Mouse (Mus musculus) forebrain, embryonic 14.5 days (tissue): ENCODE data around the gene Clptm1l. TPM values are rescaled to one million over a fixed set of nuclear protein-coding genes. Genes with fewer than 3 reads are reported as not detected.

Experiments
- ATAC-seq: fragments of 200-750 bp; cut with Nextera tagmentation; 2 replicates; pipeline ENCODE4 v1.8.0; 2017; ENCODE audit warnings: mild to moderate bottlenecking, moderate library complexity
- DNase-seq: peaks from one replicate; pipeline ENCODE4 v3.0.0-alpha.2; 2015; ENCODE audit warnings: low spot score
- H3K27ac ChIP-seq: fragments of 300-500 bp; sonication (generic); 2 replicates; pipeline ENCODE4 v1.5.1; 2014; ENCODE audit warnings: low read depth, mild to moderate bottlenecking, control low read depth, low read length, moderate library complexity
- H3K27me3 ChIP-seq: fragments of 300-500 bp; sonication (generic); replicated peaks from 2 replicates; pipeline ENCODE4 v1.6.1; 2014; ENCODE audit warnings: low read length, control low read depth, mixed read lengths; ENCODE audit not compliant: control insufficient read depth, insufficient read depth
- H3K36me3 ChIP-seq: fragments of 300-500 bp; sonication (generic); 2 replicates; pipeline ENCODE4 v1.6.1; 2014; ENCODE audit warnings: low read length, control low read depth; ENCODE audit not compliant: control insufficient read depth, insufficient read depth
- H3K4me1 ChIP-seq: fragments of 300-500 bp; sonication (generic); 2 replicates; pipeline ENCODE4 v1.6.1; 2014; ENCODE audit warnings: antibody characterized with exemption, low read length, control low read depth; ENCODE audit not compliant: control insufficient read depth, insufficient read depth
- H3K4me2 ChIP-seq: fragments of 300-500 bp; sonication (generic); 2 replicates; pipeline ENCODE4 v1.6.1; 2014; ENCODE audit warnings: mild to moderate bottlenecking, control low read depth, low read length
- H3K4me3 ChIP-seq: fragments of 300-500 bp; sonication (generic); 2 replicates; pipeline ENCODE4 v1.5.1; 2014; ENCODE audit warnings: low read depth, low read length, control low read depth
- H3K9ac ChIP-seq: fragments of 300-500 bp; sonication (generic); 2 replicates; pipeline ENCODE4 v1.6.1; 2014; ENCODE audit warnings: mild to moderate bottlenecking, low read length, control low read depth, moderate library complexity
- H3K9me3 ChIP-seq: fragments of 300-500 bp; sonication (generic); replicated peaks from 2 replicates; pipeline ENCODE4 v1.6.1; 2016; ENCODE audit warnings: low read length, control low read depth, mixed read lengths; ENCODE audit not compliant: control insufficient read depth
- WGBS: fragments of 180-500 bp; shearing (Covaris S2); extraction: QIAGEN DNeasy Blood & Tissue Kit; methylation state at CpG from one replicate; pipeline ENCODE4 v1.1.7; 2014; 5-methylcytosine and 5-hydroxymethylcytosine counted together
- polyA plus RNA-seq: library from polyadenylated mRNA; unstranded; fragments of >200 nt; fragmentation: Nextera tagmentation; extraction: Ambion mirVana; gene quantifications from 2 replicates; pipeline ENCODE4 v1.2.1, GENCODE M21; 2014

Gene Clptm1l
- polyA plus RNA-seq = 119 and 126 TPM in 2 replicates

- peak; percentile 99 for ATAC-seq
- under 1% methylated on average over 52 of the region's 53 CpGs for whole genome bisulfite sequencing
These were observed at the start of gene Clptm1l for GRCm38 (mm10) chr13:73603522-73604155. Gene Clptm1l, plus strand, starts transcription at chr13:73604006.

GRCm38 (mm10) chr13:73564201-73564600 is 39.6 kb upstream of the Clptm1l start:
- H3K4me2 ChIP-seq = no peak overlapping the region
- no peak for ATAC-seq

More at GRCm38 (mm10) chr13:73603522-73604155, at the start of gene Clptm1l:
- H3K27me3 ChIP-seq = no peaks in the 10 kb centered on the region
- peak within 1 kb of the TSS; percentile 95 for H3K4me2 ChIP-seq
- no peaks in the 10 kb centered on the region for H3K9me3 ChIP-seq
- H3K4me1 ChIP-seq = peaks cover 13% of the 10 kb centered on the region
- H3K9ac ChIP-seq = peak within 1 kb of the TSS; percentile 87
- peak within 1 kb of the TSS; percentile 63 for H3K4me3 ChIP-seq
- H3K36me3 ChIP-seq = peaks cover 30% of the 10 kb centered on the region
- peak within 1 kb of the TSS; percentile 66; the same call in 1 of the 2 replicates for H3K27ac ChIP-seq
- DNase-seq = peak; percentile 97

GRCm38 (mm10) chr13:73575051-73575450 is 28.8 kb upstream of the Clptm1l start:
- Histone ChIP-seq H3K9ac (no peak overlapping the region), H3K9me3 (no peaks in the 10 kb centered on the region), H3K36me3 (no peaks in the 10 kb centered on the region), H3K4me3 (no peak overlapping the region), H3K27ac (no peak overlapping the region), H3K4me1 (no peaks in the 10 kb centered on the region), H3K27me3 (no peaks in the 10 kb centered on the region), H3K4me2 (no peak overlapping the region)
- ATAC-seq (no peak), DNase-seq (no peak)

More at GRCm38 (mm10) chr13:73564201-73564600, 39.6 kb upstream of the Clptm1l start:
- H3K4me3 ChIP-seq = no peak overlapping the region
- H3K4me1 ChIP-seq = no peaks in the 10 kb centered on the region
- H3K27ac ChIP-seq = no peak overlapping the region
- no peaks in the 10 kb centered on the region for H3K27me3 ChIP-seq
- H3K36me3 ChIP-seq = no peaks in the 10 kb centered on the region
- no peaks in the 10 kb centered on the region for H3K9me3 ChIP-seq
- DNase-seq = no peak
- no peak overlapping the region for H3K9ac ChIP-seq
- 88% methylated on average over 5 of the region's 5 CpGs for WGBS

GRCm38 (mm10) chr13:73577277-73577676 is 26.5 kb upstream of the Clptm1l start:
- Histone ChIP-seq H3K36me3 (no peaks in the 10 kb centered on the region), H3K27me3 (no peaks in the 10 kb centered on the region), H3K27ac (no peak overlapping the region), H3K9me3 (no peaks in the 10 kb centered on the region), H3K4me1 (no peaks in the 10 kb centered on the region), H3K9ac (no peak overlapping the region), H3K4me3 (no peak overlapping the region), H3K4me2 (no peak overlapping the region)
- DNase-seq (no peak), ATAC-seq (no peak)
- 69% methylated on average over 2 of the region's 2 CpGs for WGBS

GRCm38 (mm10) chr13:73591488-73591887 is 12.3 kb upstream of the Clptm1l start:
- Histone ChIP-seq H3K4me2 (no peak overlapping the region), H3K9ac (no peak overlapping the region), H3K27me3 (0 out of 2 replicates have a peak, but pooled peaks cover 3% of the 10 kb centered on the region), H3K9me3 (no peaks in the 10 kb centered on the region), H3K4me1 (no peaks in the 10 kb centered on the region), H3K36me3 (no peaks in the 10 kb centered on the region), H3K27ac (no peak overlapping the region), H3K4me3 (no peak overlapping the region)
- ATAC-seq = no peak
- 87% methylated on average over 3 of the region's 3 CpGs for WGBS
- DNase-seq = no peak

GRCm38 (mm10) chr13:73592546-73592945 is 11.3 kb upstream of the Clptm1l start:
- Histone ChIP-seq H3K9me3 (no peaks in the 10 kb centered on the region), H3K4me3 (no peak overlapping the region), H3K36me3 (no peaks in the 10 kb centered on the region), H3K4me1 (no peaks in the 10 kb centered on the region), H3K27me3 (0 out of 2 replicates have a peak, but pooled peaks cover 3% of the 10 kb centered on the region), H3K27ac (no peak overlapping the region), H3K9ac (no peak overlapping the region), H3K4me2 (no peak overlapping the region)
- no peak for ATAC-seq
- WGBS = 57% methylated on average over 2 of the region's 2 CpGs
- DNase-seq = no peak

GRCm38 (mm10) chr13:73596276-73596675 is 7.5 kb upstream of the Clptm1l start:
- Histone ChIP-seq H3K27ac (no peak overlapping the region), H3K4me1 (no peaks in the 10 kb centered on the region), H3K36me3 (no peaks in the 10 kb centered on the region), H3K4me2 (no peak overlapping the region), H3K4me3 (no peak overlapping the region), H3K9ac (no peak overlapping the region), H3K9me3 (no peaks in the 10 kb centered on the region), H3K27me3 (0 out of 2 replicates have a peak, but pooled peaks cover 3% of the 10 kb centered on the region)
- ATAC-seq (no peak), DNase-seq (no peak)
- WGBS = 79% methylated on average over 4 of the region's 4 CpGs

- H3K4me3 ChIP-seq = no peak overlapping the region
- no peak overlapping the region for H3K9ac ChIP-seq
- H3K4me1 ChIP-seq = peaks cover 13% of the 10 kb centered on the region
- H3K9me3 ChIP-seq = no peaks in the 10 kb centered on the region
- DNase-seq (no peak), ATAC-seq (no peak)
- 0 out of 2 replicates have a peak, but pooled peaks cover 2% of the 10 kb centered on the region for H3K27me3 ChIP-seq
- 88% methylated on average over 4 of the region's 4 CpGs for WGBS
- H3K27ac ChIP-seq = no peak overlapping the region
- H3K36me3 ChIP-seq = no peaks in the 10 kb centered on the region
- no peak overlapping the region for H3K4me2 ChIP-seq
These were observed 3.6 kb upstream of the Clptm1l start for GRCm38 (mm10) chr13:73600217-73600616.

GRCm38 (mm10) chr13:73603046-73603445 is 760 bp upstream of the Clptm1l start:
- Histone ChIP-seq H3K9ac (peak overlapping the region; percentile 87), H3K27me3 (no peaks in the 10 kb centered on the region), H3K9me3 (no peaks in the 10 kb centered on the region), H3K36me3 (peaks cover 25% of the 10 kb centered on the region), H3K4me1 (peaks cover 13% of the 10 kb centered on the region), H3K4me2 (peak overlapping the region; percentile 95), H3K27ac (no peak overlapping the region), H3K4me3 (peak overlapping the region; percentile 63)
- 50% methylated on average over 4 of the region's 4 CpGs for WGBS
- ATAC-seq = peak; percentile 7; the same call in 1 of the 2 replicates
- no peak for DNase-seq
